Mouse (Mus musculus): ENCODE data around the gene Ablim2.

GRCm38 (mm10) chr5:35836992-35837391 is 79.3 kb downstream of the Ablim2 start:
- TF ChIP-seq CTCF (IDR thresholded peaks at IDR 0.05; ENCODE audit: low read depth) = no peak
- TF ChIP-seq EP300 (IDR thresholded peaks at IDR 0.05; ENCODE audit: low read depth) = no peak

All from liver, embryonic 14.5 days (tissue).